25 mouse cellular contexts compared by ENCODE assay signal in the genomic region with DNA sequence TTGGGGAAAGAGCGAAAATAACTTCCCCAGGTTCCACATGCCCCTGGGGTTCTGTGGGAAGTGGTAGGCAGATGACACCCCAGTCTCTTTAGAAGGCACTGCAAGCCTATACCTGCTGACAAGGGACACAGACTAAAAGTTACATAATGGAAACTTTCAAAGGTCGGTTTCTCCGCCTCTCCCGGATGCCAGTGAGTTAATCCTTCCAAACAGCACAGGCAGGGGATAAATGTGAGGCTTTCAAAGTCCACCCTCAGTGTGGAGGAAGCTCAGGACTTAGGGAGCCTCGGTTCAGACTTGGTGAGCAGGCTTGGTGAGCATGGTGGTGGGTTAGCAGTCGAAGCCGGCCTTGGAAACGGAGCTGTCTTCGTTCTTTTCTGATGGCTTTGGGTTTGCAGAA. TPM values are rescaled to one million over a fixed set of nuclear protein-coding genes. Genes with fewer than 3 reads are reported as not detected.
DNase-seq lines count a peak whose midpoint lies in the region; ATAC-seq and TF ChIP-seq lines count a peak whose summit lies in the region.
"Had no signal": no experiment of that assay in that cellular context is flagged by ENCODE, and none has a peak within 500 bp of the region (broad histone marks: within the 10 kb centered on the region; RNA-seq: fewer than 3 reads in every experiment).

No protein-coding gene starts in this region.

- 48% methylated on average over 9 of the region's 9 CpGs for WGBS in intestine, embryonic 15.5 days
- WGBS in intestine, postnatal 0 days: 42% methylated on average over 9 of the region's 9 CpGs
- 43% methylated on average over 9 of the region's 9 CpGs for WGBS in intestine, embryonic 16.5 days

- no peak overlapping the region for H3K9ac ChIP-seq in intestine, embryonic 15.5 days
- no peak overlapping the region for H3K9ac ChIP-seq in intestine, postnatal 0 days (ENCODE audit: low read depth, low read length)
- H3K9ac ChIP-seq in intestine, embryonic 16.5 days (ENCODE audit: low read depth, low read length): no peak overlapping the region
- H3K9ac ChIP-seq: embryonic facial prominence, embryonic 12.5 days; heart, embryonic 13.5 days; hindbrain, embryonic 14.5 days; liver, embryonic 14.5 days had no signal

- ATAC-seq in intestine, embryonic 15.5 days: peak; percentile 47; the same call in 1 of the 2 replicates
- ATAC-seq in intestine, postnatal 0 days: no peak
- ATAC-seq in intestine, embryonic 16.5 days: peak; percentile 62
- ATAC-seq in frontal cortex, adult (ENCODE audit: low TSS enrichment): no peak
- ATAC-seq: forebrain, embryonic 14.5 days had no signal

- peaks cover 22% of the 10 kb centered on the region for H3K27me3 ChIP-seq in intestine, embryonic 15.5 days (replicated peaks)
- peaks cover 25% of the 10 kb centered on the region for H3K27me3 ChIP-seq in intestine, postnatal 0 days (replicated peaks; ENCODE audit: control insufficient read depth, insufficient read depth, low read length)
- peaks cover 20% of the 10 kb centered on the region for H3K27me3 ChIP-seq in intestine, embryonic 16.5 days (replicated peaks; ENCODE audit: control insufficient read depth, insufficient read depth, low read length)

- no peak for TF ChIP-seq CTCF in intestine, postnatal 0 days (IDR thresholded peaks at IDR 0.05; ENCODE audit: low read depth)

- H3K4me3 ChIP-seq in intestine, embryonic 15.5 days (replicated peaks): no peak overlapping the region
- H3K4me3 ChIP-seq in intestine, postnatal 0 days (ENCODE audit: low read depth, low read length): no peak overlapping the region
- no peak overlapping the region for H3K4me3 ChIP-seq in intestine, embryonic 16.5 days (ENCODE audit: low read length)
- H3K4me3 ChIP-seq: embryonic facial prominence, embryonic 12.5 days; heart, adult 2 months; heart, embryonic 13.5 days had no signal

- no peaks in the 10 kb centered on the region for H3K9me3 ChIP-seq in intestine, embryonic 15.5 days
- no peaks in the 10 kb centered on the region for H3K9me3 ChIP-seq in intestine, postnatal 0 days (ENCODE audit: control insufficient read depth)
- no peaks in the 10 kb centered on the region for H3K9me3 ChIP-seq in intestine, embryonic 16.5 days (ENCODE audit: control insufficient read depth, low read length)
- H3K9me3 ChIP-seq: embryonic facial prominence, embryonic 12.5 days; heart, embryonic 13.5 days had no signal

- H3K36me3 ChIP-seq in intestine, embryonic 15.5 days: no peaks in the 10 kb centered on the region
- H3K36me3 ChIP-seq in intestine, postnatal 0 days (ENCODE audit: control insufficient read depth, insufficient read depth): no peaks in the 10 kb centered on the region
- no peaks in the 10 kb centered on the region for H3K36me3 ChIP-seq in intestine, embryonic 16.5 days (ENCODE audit: control insufficient read depth, insufficient read depth, low read length)
- H3K36me3 ChIP-seq: embryonic facial prominence, embryonic 12.5 days; heart, embryonic 13.5 days had no signal

- no peak overlapping the region for H3K27ac ChIP-seq in intestine, embryonic 15.5 days
- no peak overlapping the region for H3K27ac ChIP-seq in intestine, postnatal 0 days (ENCODE audit: low read depth, low read length)
- H3K27ac ChIP-seq in intestine, embryonic 16.5 days (ENCODE audit: low read length): no peak overlapping the region
- H3K27ac ChIP-seq: embryonic facial prominence, embryonic 12.5 days; heart, adult 2 months; heart, embryonic 13.5 days; hindbrain, embryonic 14.5 days; liver, embryonic 14.5 days; macrophage had no signal

- DNase-seq in kidney, adult 9 months: peak; percentile 93
- peak; percentile 65 for DNase-seq in yolk sac, embryonic 10.5 days (ENCODE audit: low spot score)
- DNase-seq: adrenal gland, postnatal 10 days; B cell, adult 2 months; embryo, embryonic 11 days; gastrocnemius, postnatal 25 days; heart, adult 2 months; heart, postnatal 10 days; liver; lung, adult 2 months; lung, postnatal 10 days; midbrain, embryonic 14.5 days; right cerebral cortex, postnatal 14 days; thymus, postnatal 4 days had no signal

- peaks cover 12% of the 10 kb centered on the region for H3K4me1 ChIP-seq in intestine, embryonic 15.5 days (replicated peaks)
- H3K4me1 ChIP-seq in intestine, postnatal 0 days (replicated peaks; ENCODE audit: control insufficient read depth, insufficient read depth, low read length): no peaks in the 10 kb centered on the region
- peaks cover 4% of the 10 kb centered on the region for H3K4me1 ChIP-seq in intestine, embryonic 16.5 days (ENCODE audit: control insufficient read depth, insufficient read depth, low read length)

- H3K4me2 ChIP-seq in intestine, embryonic 15.5 days (replicated peaks): no peak overlapping the region
- H3K4me2 ChIP-seq in intestine, postnatal 0 days (replicated peaks; ENCODE audit: low read depth): no peak overlapping the region
- no peak overlapping the region for H3K4me2 ChIP-seq in intestine, embryonic 16.5 days (ENCODE audit: low read depth, low read length)
- H3K4me2 ChIP-seq: embryonic facial prominence, embryonic 12.5 days; heart, embryonic 13.5 days; hindbrain, embryonic 14.5 days had no signal

RNA-seq across cellular contexts. Expression of a gene that starts 7.9 kb away (rescaled TPM):
- polyA plus RNA-seq in intestine, embryonic 15.5 days (2015; fragmentation: Nextera tagmentation; extraction: Ambion mirVana): 0.06 and 0.21 TPM in 2 replicates
- 0.10 and 0.14 TPM in 2 replicates for polyA plus RNA-seq in intestine, postnatal 0 days (2015; fragmentation: Nextera tagmentation; extraction: Ambion mirVana)
- 0.10 and 0.15 TPM in 2 replicates for polyA plus RNA-seq in intestine, embryonic 16.5 days (2015; fragmentation: Nextera tagmentation; extraction: Ambion mirVana)
- polyA plus RNA-seq: heart, adult 2 months; heart, embryonic 13.5 days; liver, embryonic 14.5 days; lung, adult 2 months; macrophage; thymus, postnatal 0 days had no signal

Comparison
In these comparisons a context has a peak if more than half of its experiments do, and no peak if none do; other contexts are left out.
1. ATAC-seq: peak in intestine, embryonic 15.5 days (single experiment) and intestine, embryonic 16.5 days (single experiment); none in intestine, postnatal 0 days (single experiment) and frontal cortex, adult (single experiment).